Mouse (Mus musculus) neural tube, embryonic 12.5 days (tissue): ENCODE data around the gene Krt86. TPM values are rescaled to one million over a fixed set of nuclear protein-coding genes. Genes with fewer than 3 reads are reported as not detected.
"Not testable (repeated sequence)": the region's sequence is repeated elsewhere in the genome, so short reads cannot be mapped to it uniquely, and the experiment has no call there.

Experiments used
- ATAC-seq: fragments of 200-750 bp; cut with Nextera tagmentation; 2 replicates; pipeline ENCODE4 v1.8.0; 2017; ENCODE audit warnings: low read depth, mild to moderate bottlenecking, moderate TSS enrichment, moderate library complexity; ENCODE audit not compliant: low FRiP score
- H3K27ac ChIP-seq: fragments of 300-500 bp; sonication (generic); 2 replicates; pipeline ENCODE4 v1.5.1; 2016
- H3K27me3 ChIP-seq: fragments of 300-500 bp; sonication (generic); replicated peaks from 2 replicates; pipeline ENCODE4 v1.6.1; 2016; ENCODE audit warnings: mild to moderate bottlenecking
- H3K36me3 ChIP-seq: fragments of 300-500 bp; sonication (generic); 2 replicates; pipeline ENCODE4 v1.6.1; 2016; ENCODE audit warnings: mild to moderate bottlenecking
- H3K4me1 ChIP-seq: fragments of 300-500 bp; sonication (generic); 2 replicates; pipeline ENCODE4 v1.6.1; 2016
- H3K4me2 ChIP-seq: fragments of 300-500 bp; sonication (generic); replicated peaks from 2 replicates; pipeline ENCODE4 v1.6.1; 2016; ENCODE audit warnings: mild to moderate bottlenecking
- H3K4me3 ChIP-seq: fragments of 300-500 bp; sonication (generic); 2 replicates; pipeline ENCODE4 v1.5.1; 2016
- H3K9ac ChIP-seq: fragments of 300-500 bp; sonication (generic); 2 replicates; pipeline ENCODE4 v1.6.1; 2016; ENCODE audit warnings: mild to moderate bottlenecking
- H3K9me3 ChIP-seq: fragments of 300-500 bp; sonication (generic); 2 replicates; pipeline ENCODE4 v1.6.1; 2016; ENCODE audit warnings: mild to moderate bottlenecking
- whole genome bisulfite sequencing: fragments of 180-500 bp; shearing (Covaris S2); methylation state at CpG from one replicate; pipeline ENCODE4 v1.1.7; 2016; 5-methylcytosine and 5-hydroxymethylcytosine counted together
- polyA plus RNA-seq: library from polyadenylated mRNA; unstranded; fragments of >200 nt; fragmentation: Nextera tagmentation; extraction: Ambion mirVana; gene quantifications from 2 replicates; pipeline ENCODE4 v1.2.1, GENCODE M21; 2016

Gene Krt86
- polyA plus RNA-seq, 1 experiment from 2014 or later = not detected

GRCm38 (mm10) chr15:101494203-101494602 is 20.9 kb downstream of the Krt86 start:
- Histone ChIP-seq H3K4me2 (no peak overlapping the region), H3K4me1 (no peaks in the 10 kb centered on the region), H3K4me3 (no peak overlapping the region), H3K36me3 (no peaks in the 10 kb centered on the region), H3K9ac (no peak overlapping the region), H3K27ac (no peak overlapping the region), H3K27me3 (no peaks in the 10 kb centered on the region), H3K9me3 (no peaks in the 10 kb centered on the region)
- ATAC-seq = no peak
- 29% methylated on average over 1 of the region's 1 CpGs for WGBS

GRCm38 (mm10) chr15:101495266-101495665 is 22.0 kb downstream of the Krt86 start:
- no peaks in the 10 kb centered on the region for H3K27me3 ChIP-seq
- no peaks in the 10 kb centered on the region for H3K36me3 ChIP-seq
- no peak for ATAC-seq
- H3K9me3 ChIP-seq = no peaks in the 10 kb centered on the region
- H3K4me2 ChIP-seq = no peak overlapping the region
- no peaks in the 10 kb centered on the region for H3K4me1 ChIP-seq
- H3K9ac ChIP-seq = no peak overlapping the region
- 85% methylated on average over 8 of the region's 8 CpGs for WGBS
- no peak overlapping the region for H3K4me3 ChIP-seq
- H3K27ac ChIP-seq = no peak overlapping the region

GRCm38 (mm10) chr15:101497181-101497580 is 23.9 kb downstream of the Krt86 start:
- no peak overlapping the region for H3K27ac ChIP-seq
- no peak overlapping the region for H3K9ac ChIP-seq
- no peaks in the 10 kb centered on the region for H3K4me1 ChIP-seq
- ATAC-seq = no peak
- no peak overlapping the region for H3K4me2 ChIP-seq
- H3K9me3 ChIP-seq = no peaks in the 10 kb centered on the region
- 77% methylated on average over 2 of the region's 2 CpGs for WGBS
- H3K36me3 ChIP-seq = no peaks in the 10 kb centered on the region
- H3K27me3 ChIP-seq = no peaks in the 10 kb centered on the region
- H3K4me3 ChIP-seq = no peak overlapping the region

GRCm38 (mm10) chr15:101506896-101507758 is 33.8 kb downstream of the Krt86 start:
- Histone ChIP-seq H3K4me1 (no peaks in the 10 kb centered on the region), H3K9ac (no peak overlapping the region), H3K27me3 (no peaks in the 10 kb centered on the region), H3K4me3 (no peak overlapping the region), H3K36me3 (no peaks in the 10 kb centered on the region), H3K27ac (no peak overlapping the region), H3K9me3 (no peaks in the 10 kb centered on the region), H3K4me2 (no peak overlapping the region)
- WGBS = 74% methylated on average over 14 of the region's 14 CpGs
- ATAC-seq = no peak

- H3K4me3 ChIP-seq = no peak overlapping the region
- no peak overlapping the region for H3K9ac ChIP-seq
- H3K4me1 ChIP-seq = no peaks in the 10 kb centered on the region
- 82% methylated on average over 9 of the region's 9 CpGs for WGBS
- H3K27ac ChIP-seq = no peak overlapping the region
- no peaks in the 10 kb centered on the region for H3K36me3 ChIP-seq
- no peaks in the 10 kb centered on the region for H3K27me3 ChIP-seq
- no peaks in the 10 kb centered on the region for H3K9me3 ChIP-seq
- H3K4me2 ChIP-seq = no peak overlapping the region
- ATAC-seq = no peak
Observed at GRCm38 (mm10) chr15:101508247-101508646, 35.0 kb downstream of the Krt86 start.

- H3K4me2 ChIP-seq, H3K36me3 ChIP-seq, H3K9ac ChIP-seq, H3K9me3 ChIP-seq, H3K27ac ChIP-seq, ATAC-seq, H3K27me3 ChIP-seq, H3K4me3 ChIP-seq, H3K4me1 ChIP-seq: not testable (repeated sequence)
- 81% methylated on average over 2 of the region's 2 CpGs for WGBS
Observed at GRCm38 (mm10) chr15:101517161-101517560, 43.9 kb downstream of the Krt86 start, which contains the start of gene Gm49425. Gene Gm49425, minus strand, starts transcription at chr15:101517261.

- no peak overlapping the region for H3K4me2 ChIP-seq
- 22% methylated on average over 2 of the region's 2 CpGs for whole genome bisulfite sequencing
- no peak overlapping the region for H3K27ac ChIP-seq
- ATAC-seq = no peak
- H3K4me1 ChIP-seq = no peaks in the 10 kb centered on the region
- no peak overlapping the region for H3K9ac ChIP-seq
- H3K27me3 ChIP-seq = no peaks in the 10 kb centered on the region
- H3K9me3 ChIP-seq = no peaks in the 10 kb centered on the region
- H3K4me3 ChIP-seq = no peak overlapping the region
- no peaks in the 10 kb centered on the region for H3K36me3 ChIP-seq
Observed at GRCm38 (mm10) chr15:101519792-101520191, 46.5 kb downstream of the Krt86 start.

GRCm38 (mm10) chr15:101522556-101523232 is 49.4 kb downstream of the Krt86 start:
- 77% methylated on average over 4 of the region's 4 CpGs for WGBS
- Histone ChIP-seq H3K4me1 (no peaks in the 10 kb centered on the region), H3K27me3 (no peaks in the 10 kb centered on the region), H3K4me3 (no peak overlapping the region), H3K9me3 (no peaks in the 10 kb centered on the region), H3K9ac (no peak overlapping the region), H3K4me2 (no peak overlapping the region), H3K27ac (no peak overlapping the region), H3K36me3 (no peaks in the 10 kb centered on the region)
- no peak for ATAC-seq

Other genes with a start within 250 kb of the Krt86 start
- 9.2 and 13.8 TPM in 2 replicates for gene Grasp, start 249.3 kb upstream of the Krt86 start, polyA plus RNA-seq
- gene Nr4a1, start 219.2 kb upstream of the Krt86 start, polyA plus RNA-seq = 6.8 and 7.5 TPM in 2 replicates
- gene Atg101, start 189.2 kb upstream of the Krt86 start, polyA plus RNA-seq = 74.0 and 80.4 TPM in 2 replicates
- gene 6030408B16Rik, start 180.3 kb upstream of the Krt86 start, polyA plus RNA-seq = 0.13 and 0.23 TPM in 2 replicates
- 0.08 TPM in 1 of 2 replicates, not detected in the other for gene Krt80, start 103.3 kb upstream of the Krt86 start, polyA plus RNA-seq
- 4.8 and 6.4 TPM in 2 replicates for gene Krt7, start 62.4 kb upstream of the Krt86 start, polyA plus RNA-seq
- gene Krt87, start 34.7 kb upstream of the Krt86 start, polyA plus RNA-seq = 0.19 and 0.32 TPM in 2 replicates
- gene Krt88, start 25.7 kb upstream of the Krt86 start, polyA plus RNA-seq = not detected in 2 replicates
- gene Krt81, start 9.7 kb upstream of the Krt86 start, polyA plus RNA-seq = not detected in 2 replicates
- not detected in 2 replicates for gene Krt83, start 18.0 kb downstream of the Krt86 start, polyA plus RNA-seq
- not detected in 2 replicates for gene Gm49425, start 43.8 kb downstream of the Krt86 start, polyA plus RNA-seq
- gene Krt84, start 59.3 kb downstream of the Krt86 start, polyA plus RNA-seq = not detected in 2 replicates
- not detected in 2 replicates for gene Krt82, start 77.2 kb downstream of the Krt86 start, polyA plus RNA-seq
- gene Krt90, start 89.5 kb downstream of the Krt86 start, polyA plus RNA-seq = 0.28 and 0.58 TPM in 2 replicates
- gene Krt75, start 100.4 kb downstream of the Krt86 start, polyA plus RNA-seq = not detected in 2 replicates
- gene Gm5414, start 154.7 kb downstream of the Krt86 start, polyA plus RNA-seq = not detected in 2 replicates
- not detected in 2 replicates for gene Gm5478, start 173.9 kb downstream of the Krt86 start, polyA plus RNA-seq
- not detected in 2 replicates for gene Krt6b, start 206.8 kb downstream of the Krt86 start, polyA plus RNA-seq
- gene Krt6a, start 220.8 kb downstream of the Krt86 start, polyA plus RNA-seq = 0.08 TPM in 1 of 2 replicates, not detected in the other
- 12.9 and 13.7 TPM in 2 replicates for gene Krt5, start 239.4 kb downstream of the Krt86 start, polyA plus RNA-seq